Mouse (Mus musculus): ENCODE measurements around the gene Clpx. TPM values are rescaled to one million over a fixed set of nuclear protein-coding genes. Genes with fewer than 3 reads are reported as not detected.

Clpx gene
- total RNA-seq, 2 experiments from 2014 or later, result 30.4 to 30.8 TPM

GRCm38 (mm10) chr9:65345439-65345838, 51.4 kb downstream of the Clpx start:
- DNase-seq (ENCODE audit: low spot score in 2 of 2), result peak; percentile 16

DNA sequence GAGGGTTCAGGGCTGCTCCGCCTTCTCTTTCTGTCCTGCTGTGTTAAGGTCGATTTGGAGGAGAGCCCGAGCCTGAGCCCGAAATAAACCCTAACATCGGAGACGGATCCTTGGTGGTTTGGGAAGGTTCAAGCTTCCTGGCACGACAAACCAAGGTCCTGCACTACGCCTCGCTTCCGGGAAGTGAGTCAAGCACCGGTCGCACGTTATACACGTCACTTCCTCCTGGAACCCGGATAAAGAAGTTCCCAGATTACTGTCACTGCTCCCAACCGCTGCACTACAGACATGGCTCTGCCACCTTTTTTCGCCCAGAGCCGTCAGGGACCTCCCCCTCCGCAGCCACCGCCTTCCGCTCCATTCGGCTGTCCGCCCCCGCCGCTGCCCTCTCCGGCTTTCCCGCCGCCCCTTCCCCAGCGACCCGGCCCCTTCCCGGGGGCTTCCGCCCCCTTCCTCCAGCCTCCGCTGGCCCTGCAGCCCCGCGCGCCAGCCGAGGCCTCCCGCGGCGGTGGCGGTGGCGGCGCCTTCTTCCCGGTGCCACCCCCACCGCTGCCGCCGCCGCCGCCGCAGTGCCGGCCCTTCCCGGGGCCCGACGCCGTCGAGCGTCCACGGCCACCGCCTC, 51.9 kb downstream of the Clpx start, which contains the start of gene Pdcd7:
TSS of gene Pdcd7 (plus strand) at position 251 of the 622 bp plus-strand sequence.
- peak; percentile 93 to 97 for DNase-seq (ENCODE audit: low spot score in 2 of 2)

DNA sequence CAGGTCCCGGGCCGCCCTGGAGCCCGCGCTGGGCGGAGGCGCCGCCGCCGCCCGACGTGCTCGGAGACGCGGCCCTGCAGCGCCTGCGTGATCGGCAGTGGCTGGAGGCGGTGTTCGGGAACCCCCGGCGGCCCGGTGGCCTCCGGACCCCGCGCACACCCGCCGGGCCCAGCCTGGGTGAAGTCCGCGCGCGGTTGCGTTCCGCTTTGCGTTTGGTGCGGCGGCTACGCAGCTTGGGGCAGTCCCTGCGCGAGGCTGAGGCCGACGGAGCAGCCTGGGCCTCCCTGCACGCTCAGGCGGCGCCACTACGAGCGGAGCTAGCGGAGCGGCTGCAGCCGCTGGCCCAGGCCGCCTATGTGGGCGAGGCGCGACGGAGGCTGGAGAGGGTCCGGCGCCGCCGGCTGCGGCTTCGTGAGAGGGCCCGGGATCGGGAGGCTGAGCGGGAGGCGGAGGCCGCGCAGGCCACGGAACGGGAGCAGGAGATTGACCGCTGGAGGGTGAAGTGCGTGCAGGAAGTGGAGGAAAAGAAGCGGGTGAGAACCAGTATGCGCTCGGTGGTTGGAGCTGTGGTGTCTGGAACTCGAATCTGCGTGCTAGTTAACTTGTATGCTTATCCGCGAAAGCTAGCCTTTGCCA, 52.5 kb downstream of the Clpx start:
- peak; percentile 23 to 56 for DNase-seq (ENCODE audit: low spot score in 2 of 2)

GRCm38 (mm10) chr9:65347112-65347850, 53.2 kb downstream of the Clpx start:
- DNase-seq (ENCODE audit: low spot score in 2 of 2), result no peak

GRCm38 (mm10) chr9:65353251-65353650, 59.2 kb downstream of the Clpx start:
- DNase-seq (ENCODE audit: low spot score in 2 of 2), result no peak

- DNase-seq (ENCODE audit: low spot score in 2 of 2), result no peak
Measured at GRCm38 (mm10) chr9:65356561-65356960, 62.5 kb downstream of the Clpx start.

GRCm38 (mm10) chr9:65356971-65357370, 62.9 kb downstream of the Clpx start:
- DNase-seq (ENCODE audit: low spot score in 2 of 2), result no peak

GRCm38 (mm10) chr9:65358956-65359480, 65.0 kb downstream of the Clpx start:
- no peak for DNase-seq (ENCODE audit: low spot score in 2 of 2)

GRCm38 (mm10) chr9:65360641-65361448, 66.8 kb downstream of the Clpx start, which contains the start of gene Ubap1l:
TSS of gene Ubap1l (plus strand) at chr9:65361041.
- no peak for DNase-seq (ENCODE audit: low spot score in 2 of 2)

DNA sequence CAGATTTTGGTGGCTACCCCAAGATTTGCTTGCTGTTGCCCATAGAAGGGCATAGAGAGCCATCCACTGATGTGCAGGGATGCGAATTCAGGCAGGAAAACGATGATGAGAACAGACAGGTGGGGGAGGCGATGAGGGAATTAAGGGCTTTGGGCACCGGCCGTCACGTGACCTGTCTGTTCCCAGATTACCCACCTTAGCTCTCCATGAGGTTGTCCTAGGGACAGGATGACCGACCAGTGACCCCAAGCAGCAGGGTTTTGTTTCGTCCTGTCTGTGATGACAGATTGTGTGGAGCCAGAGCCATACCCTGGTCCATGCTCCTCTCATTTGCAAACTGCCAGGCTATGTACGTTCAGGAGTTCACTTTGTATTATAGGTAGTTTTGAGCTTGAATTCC, 69.6 kb downstream of the Clpx start:
- no peak for DNase-seq (ENCODE audit: low spot score in 2 of 2)

- no peak for DNase-seq (ENCODE audit: low spot score in 2 of 2)
Measured at GRCm38 (mm10) chr9:65365721-65366120, 71.7 kb downstream of the Clpx start.

DNA sequence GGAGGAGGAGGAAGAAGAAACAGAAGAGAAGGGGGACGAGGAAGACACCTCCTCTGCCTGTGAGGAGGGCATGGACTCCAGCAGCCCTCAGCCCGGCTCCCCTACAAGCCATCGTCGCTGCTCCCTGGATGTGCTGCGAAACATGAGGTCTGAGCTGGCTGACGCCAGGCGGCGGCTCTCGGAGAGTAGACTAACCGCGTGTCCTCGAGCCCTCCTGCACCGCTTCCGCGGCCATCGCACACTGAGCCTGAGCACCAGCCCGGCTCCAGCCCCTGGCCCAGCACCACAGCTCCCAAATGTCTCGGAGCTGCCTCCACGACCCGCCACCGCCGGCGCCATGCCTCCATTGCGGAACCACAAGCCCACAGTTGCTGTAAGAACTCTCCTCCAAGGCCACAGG, 77.7 kb downstream of the Clpx start:
- DNase-seq (ENCODE audit: low spot score in 2 of 2), result no peak

DNA sequence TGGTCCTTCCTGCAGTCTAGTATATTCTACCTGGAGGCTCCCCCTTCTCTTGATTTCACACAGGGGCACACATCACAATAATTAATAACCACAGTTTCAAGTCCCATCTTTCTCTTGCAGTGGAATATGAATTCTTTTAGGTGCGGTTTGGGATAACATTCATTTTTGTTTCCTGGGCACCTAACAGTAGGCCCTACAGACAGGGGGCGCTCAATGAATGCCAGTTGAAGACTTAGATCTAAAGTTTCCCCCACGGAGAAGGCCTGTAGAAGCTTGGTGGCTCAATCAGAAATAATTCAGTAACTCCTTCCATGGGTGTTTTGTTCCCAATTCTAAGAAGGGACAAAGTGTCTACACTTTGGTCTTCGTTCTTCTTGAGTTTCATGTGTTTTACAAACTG, 78.4 kb downstream of the Clpx start:
- no peak for DNase-seq (ENCODE audit: low spot score in 2 of 2)

DNA sequence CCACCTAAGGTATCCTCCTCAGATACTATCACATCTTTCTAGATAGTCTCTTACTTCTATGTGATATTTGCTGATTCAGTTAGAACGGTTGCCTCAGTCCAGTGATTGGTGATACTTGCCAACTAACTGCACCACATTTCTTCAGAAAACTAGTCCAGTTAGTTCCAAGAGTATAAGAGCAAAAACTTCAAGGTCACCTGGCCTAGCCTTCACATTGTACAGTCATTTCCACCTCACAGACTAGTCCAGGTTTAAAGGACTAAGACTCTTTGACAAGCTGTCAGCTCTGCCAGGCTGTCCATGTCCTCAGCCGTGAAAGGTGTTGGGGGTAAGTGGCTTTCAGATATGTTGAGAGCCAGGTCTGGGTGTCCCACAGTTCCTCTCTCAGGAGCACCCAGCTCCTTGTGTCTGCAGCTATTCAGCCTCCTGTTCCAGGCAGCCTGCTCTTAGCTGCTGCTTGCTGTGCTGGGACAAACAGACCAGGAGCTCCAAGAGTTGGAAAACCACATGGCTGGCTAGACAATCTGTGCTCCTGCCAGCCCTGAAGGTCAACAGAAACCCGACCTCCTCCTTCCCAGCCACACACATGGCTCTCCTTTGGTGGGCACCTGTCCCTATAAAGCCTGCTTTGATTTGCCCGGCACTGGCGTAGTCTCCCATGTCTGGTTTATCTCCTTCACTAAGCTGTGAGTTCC, 80.6 kb downstream of the Clpx start:
- no peak for DNase-seq (ENCODE audit: low spot score in 2 of 2)

DNA sequence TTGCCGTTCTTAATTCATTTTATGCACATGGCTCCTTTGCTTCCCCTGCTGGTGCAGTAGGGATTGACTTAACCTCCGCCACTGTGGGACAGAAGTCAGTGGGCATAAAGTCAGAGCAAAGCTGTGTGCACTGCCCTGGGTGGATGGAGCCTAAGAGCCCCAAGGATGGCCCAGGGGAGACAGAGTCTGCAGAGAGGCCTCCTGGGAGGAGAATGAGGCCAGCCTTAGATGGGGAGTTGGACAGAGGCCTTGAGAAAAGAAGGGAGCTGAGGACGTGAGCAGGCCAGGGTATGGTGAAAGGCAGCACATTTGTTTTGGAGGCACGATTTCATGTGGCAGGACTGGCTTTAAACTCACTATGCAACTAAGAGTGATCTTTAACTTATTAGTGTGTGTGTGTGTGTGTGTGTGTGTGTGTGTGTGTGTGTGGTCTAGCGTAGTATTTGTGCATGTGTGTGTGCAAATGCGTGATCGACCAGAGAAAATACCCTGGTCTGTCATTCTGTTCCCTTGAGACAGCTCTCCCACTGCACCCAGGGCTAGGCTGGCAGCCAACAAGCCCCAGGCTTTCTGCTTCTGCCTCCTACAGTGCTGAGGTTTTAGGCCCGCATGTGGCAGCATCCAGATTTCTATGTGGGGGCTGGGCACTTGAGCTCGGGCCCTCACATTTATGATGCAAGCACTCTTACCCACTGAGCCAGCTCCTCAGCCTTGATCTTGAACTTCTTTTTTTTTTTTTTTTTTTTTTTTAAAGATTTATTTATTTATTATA, 81.3 kb downstream of the Clpx start:
- DNase-seq (ENCODE audit: low spot score in 2 of 2), result peak; percentile 32 to 47
